Mouse (Mus musculus) heart, embryonic 16.5 days (tissue): ENCODE measurements around the gene Zpr1. TPM values are rescaled to one million over a fixed set of nuclear protein-coding genes. Genes with fewer than 3 reads are reported as not detected.

Source experiments
- ATAC-seq: fragments of 200-750 bp; cut with Nextera tagmentation; replicated peaks from 2 replicates; pipeline ENCODE4 v1.8.0; 2017; ENCODE audit warnings: moderate number of reproducible peaks; ENCODE audit not compliant: insufficient read depth, low FRiP score; ENCODE audit errors: extremely low read depth
- H3K27ac ChIP-seq: fragments of 300-500 bp; sonication (generic); 2 replicates; pipeline ENCODE4 v1.5.1; 2014; ENCODE audit warnings: mild to moderate bottlenecking, low read length, control low read depth, moderate library complexity
- H3K27me3 ChIP-seq: fragments of 300-500 bp; sonication (generic); 2 replicates; pipeline ENCODE4 v1.6.1; 2014; ENCODE audit warnings: low read length, mixed read lengths; ENCODE audit not compliant: control insufficient read depth, insufficient read depth
- H3K36me3 ChIP-seq: fragments of 300-500 bp; sonication (generic); 2 replicates; pipeline ENCODE4 v1.6.1; 2014; ENCODE audit not compliant: control insufficient read depth, insufficient read depth
- H3K4me1 ChIP-seq: fragments of 300-500 bp; sonication (generic); 2 replicates; pipeline ENCODE4 v1.6.1; 2014; ENCODE audit warnings: low read length, mixed read lengths; ENCODE audit not compliant: control insufficient read depth, insufficient read depth
- H3K4me2 ChIP-seq: fragments of 300-500 bp; sonication (generic); 2 replicates; pipeline ENCODE4 v1.6.1; 2014; ENCODE audit warnings: low read depth, mild to moderate bottlenecking, control low read depth, low read length
- H3K4me3 ChIP-seq: fragments of 300-500 bp; sonication (generic); 2 replicates; pipeline ENCODE4 v1.5.1; 2014; ENCODE audit warnings: mild to moderate bottlenecking, control low read depth, low read length
- H3K9ac ChIP-seq: fragments of 300-500 bp; sonication (generic); 2 replicates; pipeline ENCODE4 v1.6.1; 2014; ENCODE audit warnings: low read length, control low read depth
- H3K9me3 ChIP-seq: fragments of 300-500 bp; sonication (generic); replicated peaks from 2 replicates; pipeline ENCODE4 v1.6.1; 2016; ENCODE audit warnings: low read length; ENCODE audit not compliant: control insufficient read depth
- WGBS: fragments of 180-500 bp; shearing (Covaris S2); extraction: QIAGEN DNeasy Blood & Tissue Kit; methylation state at CpG from one replicate; pipeline ENCODE4 v1.1.7; 2014; 5-methylcytosine and 5-hydroxymethylcytosine counted together
- polyA plus RNA-seq: library from polyadenylated mRNA; unstranded; fragments of >200 nt; fragmentation: Nextera tagmentation; extraction: Ambion mirVana; gene quantifications from 2 replicates; pipeline ENCODE4 v1.2.1, GENCODE M21; 2015

Gene Zpr1
- polyA plus RNA-seq, 1 experiment from 2014 or later: 39.5 TPM

GRCm38 (mm10) chr9:46235196-46235595, 37.7 kb upstream of the Zpr1 start:
- 83% methylated on average over 6 of the region's 6 CpGs for WGBS
- H3K27ac ChIP-seq: no peak overlapping the region
- H3K4me1 ChIP-seq: peaks cover 3% of the 10 kb centered on the region; the same call in 1 of the 2 replicates
- no peaks in the 10 kb centered on the region for H3K27me3 ChIP-seq
- no peaks in the 10 kb centered on the region for H3K9me3 ChIP-seq
- no peak overlapping the region for H3K4me3 ChIP-seq
- H3K9ac ChIP-seq: no peak overlapping the region
- no peaks in the 10 kb centered on the region for H3K36me3 ChIP-seq
- no peak overlapping the region for H3K4me2 ChIP-seq
- no peak for ATAC-seq

- Histone ChIP-seq H3K27ac (no peak within 1 kb of the TSS), H3K4me1 (peaks cover under 1% of the 10 kb centered on the region; the same call in 1 of the 2 replicates), H3K36me3 (no peaks in the 10 kb centered on the region), H3K4me3 (no peak within 1 kb of the TSS), H3K4me2 (no peak within 1 kb of the TSS), H3K27me3 (no peaks in the 10 kb centered on the region), H3K9ac (no peak within 1 kb of the TSS), H3K9me3 (no peaks in the 10 kb centered on the region)
- ATAC-seq: no peak
Measured at GRCm38 (mm10) chr9:46235596-46235648, 37.4 kb upstream of the Zpr1 start, which contains the start of gene Apoc3. Apoc3 (minus strand) TSS chr9:46235636.

GRCm38 (mm10) chr9:46235649-46236048, 37.2 kb upstream of the Zpr1 start:
- Histone ChIP-seq H3K9ac (no peak overlapping the region), H3K4me3 (no peak overlapping the region), H3K36me3 (no peaks in the 10 kb centered on the region), H3K4me1 (no peaks in the 10 kb centered on the region), H3K27me3 (no peaks in the 10 kb centered on the region), H3K27ac (no peak overlapping the region), H3K4me2 (no peak overlapping the region), H3K9me3 (no peaks in the 10 kb centered on the region)
- no peak for ATAC-seq
- 51% methylated on average over 4 of the region's 4 CpGs for WGBS

GRCm38 (mm10) chr9:46238850-46239249, 34.0 kb upstream of the Zpr1 start:
- H3K27me3 ChIP-seq: no peaks in the 10 kb centered on the region
- no peaks in the 10 kb centered on the region for H3K36me3 ChIP-seq
- WGBS: 79% methylated on average over 7 of the region's 7 CpGs
- H3K4me2 ChIP-seq: no peak overlapping the region
- H3K27ac ChIP-seq: no peak overlapping the region
- H3K4me3 ChIP-seq: no peak overlapping the region
- no peak for ATAC-seq
- no peaks in the 10 kb centered on the region for H3K9me3 ChIP-seq
- H3K9ac ChIP-seq: no peak overlapping the region
- H3K4me1 ChIP-seq: peaks cover 5% of the 10 kb centered on the region

- 64% methylated on average over 7 of the region's 7 CpGs for WGBS
- no peak within 1 kb of the TSS for H3K4me2 ChIP-seq
- ATAC-seq: no peak
- no peak within 1 kb of the TSS for H3K9ac ChIP-seq
- peaks cover 5% of the 10 kb centered on the region for H3K4me1 ChIP-seq
- H3K27me3 ChIP-seq: no peaks in the 10 kb centered on the region
- H3K27ac ChIP-seq: no peak within 1 kb of the TSS
- no peak within 1 kb of the TSS for H3K4me3 ChIP-seq
- no peaks in the 10 kb centered on the region for H3K36me3 ChIP-seq
- H3K9me3 ChIP-seq: no peaks in the 10 kb centered on the region
Measured at GRCm38 (mm10) chr9:46240526-46241153, 32.2 kb upstream of the Zpr1 start, which contains the start of gene Apoa4. Apoa4 (plus strand) TSS chr9:46240696.

- ATAC-seq: no peak
- Histone ChIP-seq H3K4me3 (no peak overlapping the region), H3K4me2 (no peak overlapping the region), H3K9me3 (no peaks in the 10 kb centered on the region), H3K27me3 (no peaks in the 10 kb centered on the region), H3K9ac (no peak overlapping the region), H3K36me3 (no peaks in the 10 kb centered on the region), H3K27ac (no peak overlapping the region), H3K4me1 (peaks cover 5% of the 10 kb centered on the region)
- WGBS: 64% methylated on average over 2 of the region's 2 CpGs
Measured at GRCm38 (mm10) chr9:46241818-46242217, 31.0 kb upstream of the Zpr1 start.

- Histone ChIP-seq H3K9ac (no peak overlapping the region), H3K4me1 (peaks cover 5% of the 10 kb centered on the region), H3K4me3 (no peak overlapping the region), H3K9me3 (no peaks in the 10 kb centered on the region), H3K4me2 (no peak overlapping the region), H3K27me3 (no peaks in the 10 kb centered on the region), H3K36me3 (no peaks in the 10 kb centered on the region), H3K27ac (no peak overlapping the region)
- 52% methylated on average over 4 of the region's 4 CpGs for WGBS
- no peak for ATAC-seq
Measured at GRCm38 (mm10) chr9:46243122-46243521, 29.7 kb upstream of the Zpr1 start.

GRCm38 (mm10) chr9:46243584-46243983, 29.3 kb upstream of the Zpr1 start:
- Histone ChIP-seq H3K9me3 (no peaks in the 10 kb centered on the region), H3K4me2 (no peak overlapping the region), H3K9ac (0 out of 2 replicates have a peak overlapping the region, but pooled peaks have one; percentile 13), H3K27ac (no peak overlapping the region), H3K36me3 (no peaks in the 10 kb centered on the region), H3K27me3 (no peaks in the 10 kb centered on the region), H3K4me1 (peaks cover 5% of the 10 kb centered on the region), H3K4me3 (no peak overlapping the region)
- 23% methylated on average over 8 of the region's 8 CpGs for WGBS
- no peak for ATAC-seq

- Histone ChIP-seq H3K4me2 (peak overlapping the region; percentile 53), H3K9me3 (no peaks in the 10 kb centered on the region), H3K4me1 (peaks cover 5% of the 10 kb centered on the region), H3K27ac (no peak overlapping the region), H3K27me3 (no peaks in the 10 kb centered on the region), H3K36me3 (no peaks in the 10 kb centered on the region), H3K9ac (no peak overlapping the region), H3K4me3 (no peak overlapping the region)
- ATAC-seq: 0 out of 2 replicates have a peak, but pooled peaks have one; percentile 65
- WGBS: 29% methylated on average over 11 of the region's 11 CpGs
Measured at GRCm38 (mm10) chr9:46246752-46247324, 26.0 kb upstream of the Zpr1 start.
